Mouse (Mus musculus) spleen, adult 2 months (tissue): Measurements from ENCODE around the gene Dcst1.

ENCODE experiments used
- CTCF ChIP-seq: fragments of 200-500 bp; IDR thresholded peaks from 2 replicates; pipeline ENCODE4 v1.5.1; 2011; ENCODE audit warnings: mild to moderate bottlenecking, inconsistent platforms; ENCODE audit not compliant: insufficient read depth, insufficient read length, insufficient replicate concordance; ENCODE audit errors: extremely low read depth
- POLR2A ChIP-seq: fragments of 200-500 bp; IDR thresholded peaks from 2 replicates; pipeline ENCODE4 v1.6.1; 2011; ENCODE audit warnings: low read depth, low read length, inconsistent platforms

- TF ChIP-seq POLR2A (no peak), CTCF (no peak)
Measured at GRCm38 (mm10) chr3:89321183-89322130, 43.6 kb downstream of the Dcst1 start.
